Mouse (Mus musculus): ENCODE measurements around the gene Klf8. TPM values are rescaled to one million over a fixed set of nuclear protein-coding genes. Genes with fewer than 3 reads are reported as not detected.
A peak's percentile ranks its signal among the peaks of the same experiment; 100 is the strongest.
"Not testable (repeated sequence)": the region's sequence is repeated elsewhere in the genome, so short reads cannot be mapped to it uniquely, and the experiment has no call there.

Gene Klf8
- total RNA-seq (2021): 1 to 10 TPM in 1 of 2 experiments, under 1 TPM in 1; 0.76 to 1.3 TPM
- long read RNA-seq, experiment 1, full-length matches to known transcripts: 1 of 2 reads
- long read RNA-seq, experiment 1, partial matches to known transcripts: 1 of 2 reads
- long read RNA-seq, experiment 1, other reads (novel, unspliced or antisense): 0 of 2 reads
- long read RNA-seq, experiment 2: 0 reads

DNA sequence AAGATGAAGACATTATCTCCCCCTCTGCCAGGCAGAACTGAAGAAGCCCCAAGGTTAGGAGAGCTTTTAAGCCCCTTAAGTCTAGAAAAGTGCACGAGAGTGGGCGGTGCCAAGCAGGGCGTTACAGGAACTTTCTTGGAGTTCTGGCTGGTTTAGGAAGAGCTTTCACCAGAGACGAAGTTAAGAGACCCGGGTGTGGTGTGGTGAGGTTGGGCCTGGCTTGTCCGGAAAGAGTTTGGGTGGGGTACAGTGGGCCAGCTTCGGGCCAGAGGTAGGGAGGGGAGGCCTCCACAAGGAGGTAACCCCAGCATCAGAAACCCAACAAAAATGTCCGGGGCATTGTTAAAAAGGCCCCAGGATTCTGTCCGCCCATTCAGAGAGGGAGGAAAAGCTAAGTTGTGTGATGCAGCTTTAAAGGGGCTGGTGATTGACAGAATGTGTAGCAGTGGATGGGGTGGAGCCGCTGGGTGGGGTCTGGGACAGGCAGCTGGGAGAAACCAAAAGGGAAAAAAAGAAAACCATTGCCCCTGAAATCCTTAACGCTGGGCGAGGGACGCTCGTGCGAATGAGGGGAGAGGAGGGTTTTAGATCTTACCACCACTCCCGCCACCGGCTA is at the start of gene Klf8:
TSS of gene Klf8 (plus strand) at position 163 of the 616 bp plus-strand sequence.
- no peak for DNase-seq (ENCODE audit: low spot score in 2 of 2)

DNA sequence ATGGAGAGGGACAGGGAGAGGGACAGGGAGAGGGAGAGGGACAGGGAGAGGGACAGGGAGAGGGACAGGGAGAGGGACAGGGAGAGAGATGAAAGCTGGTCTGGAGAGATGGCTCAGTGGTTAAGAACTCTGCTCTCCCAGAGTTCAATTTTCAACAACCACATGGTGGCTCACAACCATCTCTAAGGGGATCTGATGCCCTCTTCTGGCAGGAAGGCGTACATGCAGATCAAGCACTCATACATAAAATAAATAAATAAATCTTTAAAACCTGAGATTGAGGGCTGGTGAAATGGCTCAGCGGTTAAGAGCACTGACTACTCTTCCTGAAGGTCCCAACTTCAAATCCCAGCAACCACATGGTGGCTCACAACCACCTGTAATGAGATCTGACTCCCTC is 38.1 kb upstream of the Klf8 start:
- not testable (repeated sequence) for DNase-seq (ENCODE audit: low spot score in 2 of 2)

DNA sequence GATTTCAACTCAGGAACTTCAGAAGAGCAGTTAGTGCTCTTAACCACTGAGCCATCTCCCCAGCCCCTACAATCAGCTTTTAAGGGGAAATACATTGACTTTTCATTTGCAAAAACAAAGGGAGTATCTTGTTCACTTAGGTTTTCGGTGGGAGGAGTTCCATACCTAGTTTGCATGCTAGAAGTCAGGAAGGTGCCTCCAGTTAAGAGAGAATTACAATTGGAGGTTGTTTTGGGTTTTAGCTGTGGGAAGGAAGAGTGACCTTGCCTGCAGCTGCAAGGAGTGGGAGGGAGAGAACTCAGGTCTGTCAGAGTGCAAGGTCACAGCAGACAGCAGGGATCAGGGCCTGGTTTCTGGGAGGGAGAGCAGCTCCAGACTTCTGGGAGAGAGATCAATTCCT is 26.2 kb upstream of the Klf8 start:
- no peak for DNase-seq (ENCODE audit: low spot score in 2 of 2)

DNA sequence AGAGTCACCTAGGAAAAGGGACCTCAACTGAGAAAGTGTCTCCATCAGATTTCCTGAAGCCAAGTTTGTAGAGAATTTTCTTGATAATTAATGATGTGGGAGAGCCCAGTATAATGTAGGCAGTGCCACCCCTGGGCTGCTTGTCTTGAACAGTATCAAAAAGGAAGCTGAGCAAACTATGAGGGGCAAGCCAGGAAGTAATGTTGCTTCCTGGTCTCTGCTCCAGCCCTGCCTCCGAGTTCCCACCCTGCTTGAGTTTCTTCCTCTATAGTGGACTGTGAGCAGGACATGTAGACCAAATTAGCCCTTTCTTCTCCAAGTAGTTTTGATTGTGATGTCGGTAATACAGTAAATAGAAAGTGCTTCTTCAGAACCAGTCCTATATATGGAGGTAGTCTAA is 6.0 kb upstream of the Klf8 start:
- DNase-seq (ENCODE audit: low spot score in 2 of 2): no peak

DNA sequence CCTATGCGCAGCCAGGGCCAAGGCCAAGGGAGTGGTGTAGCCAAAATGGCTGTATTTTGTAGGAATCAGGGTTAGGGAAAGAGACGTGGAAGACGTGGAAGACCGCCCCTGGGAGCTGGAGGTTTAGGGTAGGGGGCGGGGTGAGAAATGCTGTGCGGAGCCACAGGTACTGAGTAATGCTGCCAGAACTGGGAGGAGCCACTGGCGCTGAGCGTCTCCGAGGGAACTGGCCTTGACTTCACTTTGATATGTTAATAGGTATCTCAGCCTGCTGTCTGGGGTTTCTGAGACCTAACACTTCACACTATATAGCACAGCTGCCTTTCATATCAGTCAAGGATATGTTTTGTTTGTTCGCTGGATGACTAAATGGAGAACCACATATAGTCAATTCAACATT is 4.0 kb upstream of the Klf8 start:
- DNase-seq (ENCODE audit: low spot score in 2 of 2): no peak

DNA sequence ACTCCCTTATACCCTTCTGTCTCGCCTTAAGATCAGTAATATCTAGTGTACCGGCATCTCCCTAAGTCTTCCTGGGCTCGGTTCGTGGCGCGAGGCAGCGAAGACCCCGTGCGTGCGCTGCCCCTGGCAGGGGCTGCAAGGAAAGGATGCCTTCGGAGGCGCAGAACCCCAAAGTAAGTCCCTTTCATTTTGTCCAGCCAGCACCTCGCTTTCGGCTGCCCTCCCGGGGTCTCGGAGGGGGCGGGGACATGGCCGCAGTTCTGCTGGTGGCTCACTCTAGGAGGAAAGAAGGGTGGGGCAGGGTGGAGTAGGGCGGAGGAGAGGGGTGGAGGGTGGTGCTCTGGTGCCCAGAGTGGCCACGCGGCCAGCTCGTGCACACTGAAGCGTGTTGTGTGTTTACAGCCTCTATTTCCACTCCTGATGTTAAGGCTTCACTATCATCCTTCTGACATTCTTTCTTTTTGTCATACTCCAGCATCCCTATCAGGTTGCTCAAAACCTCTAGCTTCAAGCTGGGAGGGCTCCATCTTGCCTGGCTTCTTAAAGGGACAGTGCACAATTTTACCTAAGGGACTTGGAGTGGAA is 746 bp downstream of the Klf8 start:
- peak in 1 of 2 experiments; percentile 7 for DNase-seq (ENCODE audit: low spot score in 2 of 2)

DNA sequence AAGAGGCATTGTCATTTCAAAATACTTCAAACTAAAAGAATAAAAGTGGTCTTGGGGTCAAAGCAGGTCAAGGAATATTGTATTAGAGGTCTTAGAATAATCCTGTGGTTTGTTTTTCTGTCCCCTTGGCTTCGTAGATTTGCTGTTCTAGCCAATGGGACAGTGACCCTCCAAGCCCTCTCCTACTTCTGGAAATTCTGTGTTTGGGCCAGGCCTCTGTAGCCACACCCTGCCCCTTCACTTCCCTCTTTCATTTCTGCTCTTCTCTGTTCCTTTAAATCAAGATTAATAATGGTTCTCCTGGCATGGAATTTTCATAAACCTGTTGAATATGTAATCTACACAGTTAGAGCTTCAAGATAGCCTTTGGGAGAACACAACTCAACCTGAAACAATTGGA is 17.0 kb downstream of the Klf8 start:
- no peak for DNase-seq (ENCODE audit: low spot score in 2 of 2)

DNA sequence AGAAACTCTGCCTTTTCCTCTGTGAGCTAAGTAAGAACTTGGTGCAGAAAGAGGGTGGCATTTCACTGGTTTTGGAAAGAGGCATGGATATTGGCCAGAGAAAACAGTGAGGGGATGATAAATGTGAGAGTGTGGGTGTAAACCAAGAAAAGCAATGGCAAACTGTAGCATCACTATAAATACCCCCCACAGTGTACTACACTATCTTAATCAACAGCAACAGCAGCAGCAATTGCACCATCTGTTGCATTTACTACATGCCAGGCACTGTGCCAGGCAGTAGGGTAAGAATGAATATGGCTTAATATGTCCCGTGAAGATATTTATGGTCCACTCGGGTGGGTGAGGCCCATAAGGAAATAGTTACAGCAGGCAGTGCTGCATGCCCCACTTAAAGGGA is 18.2 kb downstream of the Klf8 start:
- DNase-seq (ENCODE audit: low spot score in 2 of 2): no peak

DNA sequence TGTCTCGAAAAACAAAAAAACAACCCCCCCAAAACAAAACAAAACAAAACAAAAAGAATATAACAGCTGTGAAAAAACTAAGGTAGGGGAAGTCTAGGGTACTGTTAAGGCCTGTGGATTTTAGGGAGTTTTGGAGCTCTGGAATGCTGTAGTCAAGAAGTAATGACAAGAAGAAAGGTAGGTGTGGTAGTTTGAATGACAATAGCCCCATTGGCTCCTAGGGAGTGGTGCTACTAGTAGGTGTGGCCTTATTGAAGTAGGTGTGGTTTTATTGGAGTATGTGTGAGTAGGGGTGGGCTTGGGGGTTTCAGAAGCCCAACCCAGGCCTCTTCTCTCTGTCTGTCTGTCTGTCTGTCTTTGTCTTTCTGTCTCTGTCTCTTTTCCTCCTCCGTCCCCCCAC is 44.9 kb downstream of the Klf8 start:
- DNase-seq (ENCODE audit: low spot score in 2 of 2): no peak

DNA sequence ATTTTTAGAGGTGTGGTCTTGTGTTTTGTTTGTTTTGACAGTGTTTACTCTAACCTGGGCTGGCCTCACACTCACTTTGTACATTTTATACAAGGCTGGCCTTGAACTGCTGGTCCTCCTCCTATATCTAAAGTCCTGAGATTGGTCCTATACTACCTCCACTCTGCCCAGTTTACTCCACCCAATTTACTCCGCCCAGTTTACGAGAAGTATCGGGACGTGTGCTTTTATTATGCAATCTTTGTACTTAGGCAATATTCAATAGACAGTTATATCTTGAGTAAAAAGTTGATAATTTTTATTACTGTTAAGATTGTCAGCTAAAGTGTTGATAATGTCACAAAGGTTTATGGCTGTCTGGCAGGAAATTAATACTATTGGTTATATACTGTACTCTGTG is 74.1 kb downstream of the Klf8 start:
- no peak for DNase-seq (ENCODE audit: low spot score in 2 of 2)

DNA sequence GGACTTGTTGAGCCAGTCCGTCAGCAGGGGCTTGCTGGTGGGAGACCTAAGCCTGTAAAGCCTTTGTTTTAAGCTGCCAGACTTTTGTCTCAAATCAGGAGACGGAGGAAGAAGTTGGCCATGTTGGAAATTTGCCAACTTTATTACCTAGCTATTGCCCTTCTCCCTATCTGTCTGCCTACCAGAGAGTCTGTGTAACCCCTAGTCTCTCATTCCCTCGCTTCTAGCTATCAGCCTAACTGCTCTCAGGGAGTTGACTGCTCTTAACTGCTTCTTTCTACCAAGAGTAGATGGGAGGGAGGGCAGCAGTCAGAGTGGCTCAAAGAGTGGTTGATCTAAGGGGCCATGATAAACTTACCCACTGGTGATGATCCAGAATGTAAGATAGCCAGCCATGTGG is 85.8 kb downstream of the Klf8 start:
- DNase-seq (ENCODE audit: low spot score in 2 of 2): no peak

DNA sequence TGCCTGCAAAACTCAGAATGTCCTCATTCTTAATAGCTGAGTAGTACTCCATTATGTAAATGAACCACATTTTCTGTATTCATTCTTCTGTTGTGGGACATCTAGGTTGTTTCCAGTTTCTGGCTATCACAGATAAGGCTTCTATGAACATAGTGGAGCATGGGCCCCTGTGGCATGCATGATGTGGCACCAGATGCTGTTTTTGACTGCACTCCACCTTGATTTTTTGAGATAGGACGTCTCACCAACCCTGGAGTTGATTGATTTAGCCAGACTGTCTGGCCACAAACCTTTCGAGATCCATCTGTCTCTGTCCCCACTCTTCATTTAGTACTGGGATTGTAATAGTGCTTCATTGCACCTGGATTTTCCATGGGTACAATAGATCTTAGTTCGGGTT is 96.9 kb downstream of the Klf8 start:
- not testable (repeated sequence) for DNase-seq (ENCODE audit: low spot score in 2 of 2)

DNA sequence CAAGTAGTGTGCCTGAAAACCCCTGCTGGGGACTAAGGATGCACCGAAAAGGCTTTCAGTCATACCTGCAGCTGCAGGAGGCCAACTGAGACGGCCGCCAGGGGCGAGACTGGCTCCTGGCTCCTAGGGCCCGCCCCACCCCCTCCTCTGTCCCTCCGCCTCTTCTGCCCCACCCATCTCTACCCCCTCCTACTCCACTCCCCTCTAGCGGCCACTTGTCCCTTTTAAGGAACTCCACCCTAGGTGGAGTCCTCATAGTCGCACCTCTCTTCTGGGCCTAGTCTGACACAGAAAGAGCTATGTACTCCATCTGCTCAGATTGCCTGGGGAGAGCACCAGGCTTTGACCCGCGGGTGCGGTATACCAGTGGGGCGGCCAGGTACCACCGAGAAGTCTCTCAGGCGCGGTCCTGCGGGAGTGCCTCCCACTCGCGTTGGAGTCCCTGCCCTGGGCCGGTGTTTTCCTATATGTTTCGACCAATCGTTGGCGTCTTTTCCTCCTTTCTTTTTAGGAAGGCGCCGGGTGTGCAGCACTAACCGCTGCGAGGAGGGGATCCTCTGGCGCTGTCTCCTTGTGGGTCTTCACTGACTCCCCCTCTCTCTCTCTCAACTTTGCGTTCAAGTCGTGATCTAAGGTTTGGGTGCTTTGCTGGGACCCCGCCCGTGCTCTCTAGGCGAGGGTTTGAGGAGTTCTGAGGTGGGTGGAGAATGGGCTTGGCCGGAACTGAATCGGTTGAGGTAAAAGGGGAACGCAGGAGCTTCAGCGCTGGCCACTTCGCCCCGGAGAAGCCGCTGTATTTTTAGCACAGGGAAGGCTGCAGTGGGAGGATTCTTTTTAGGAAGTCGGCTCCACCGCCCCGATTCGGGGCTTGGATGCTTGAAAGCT is 122.3 kb downstream of the Klf8 start:
- peak in 1 of 2 experiments; percentile 7 for DNase-seq (ENCODE audit: low spot score in 2 of 2)

DNA sequence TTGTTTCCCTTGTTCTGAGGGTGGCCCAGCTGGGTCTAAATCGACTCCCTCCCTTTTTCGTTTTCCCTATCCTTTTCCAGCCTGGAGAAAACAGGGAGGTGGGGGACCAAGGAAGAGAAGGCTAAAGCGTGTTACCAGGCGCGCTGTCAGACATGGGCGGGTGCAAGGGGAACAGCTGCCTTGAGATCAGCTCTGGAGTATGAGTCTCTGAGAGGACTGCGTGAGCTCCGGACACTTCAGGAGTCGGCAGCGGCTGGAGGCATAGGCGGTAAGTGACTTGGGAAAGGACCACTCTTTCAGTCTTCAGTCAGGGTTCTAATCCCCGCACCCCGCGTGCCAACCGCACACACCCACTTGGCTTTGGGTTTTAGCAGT is 122.9 kb downstream of the Klf8 start:
- DNase-seq (ENCODE audit: low spot score in 2 of 2): peak in 1 of 2 experiments; percentile 10

DNA sequence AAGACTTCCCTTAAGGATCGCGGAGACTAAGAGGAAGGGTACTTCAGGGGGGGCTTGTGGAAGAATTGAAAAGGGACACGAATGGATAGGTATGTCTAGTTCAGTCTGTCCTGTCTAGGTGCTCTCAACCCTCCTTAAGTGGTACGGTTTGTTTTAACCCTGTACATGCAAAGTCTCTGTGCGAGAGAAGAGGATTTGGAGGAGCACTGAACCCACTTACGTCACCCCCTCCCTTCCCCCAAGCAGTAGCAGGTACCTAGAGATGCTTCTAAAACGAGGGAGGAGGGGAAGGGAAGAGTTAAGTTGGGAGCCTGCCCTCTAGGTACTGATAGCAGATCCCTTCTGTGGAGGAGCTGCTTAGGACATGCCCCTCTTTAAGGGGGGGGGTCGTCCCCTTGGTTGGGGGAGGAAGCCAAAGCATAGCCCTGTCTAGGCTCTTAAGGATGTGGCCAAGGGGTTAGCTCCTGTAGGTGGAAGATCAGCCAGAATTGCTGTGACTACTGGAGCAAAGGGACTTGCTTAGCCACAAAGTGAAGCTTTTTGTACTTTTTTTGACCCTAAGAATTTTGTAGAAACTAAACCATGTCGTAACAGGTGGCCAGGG is 123.5 kb downstream of the Klf8 start:
- no peak for DNase-seq (ENCODE audit: low spot score in 2 of 2)

DNA sequence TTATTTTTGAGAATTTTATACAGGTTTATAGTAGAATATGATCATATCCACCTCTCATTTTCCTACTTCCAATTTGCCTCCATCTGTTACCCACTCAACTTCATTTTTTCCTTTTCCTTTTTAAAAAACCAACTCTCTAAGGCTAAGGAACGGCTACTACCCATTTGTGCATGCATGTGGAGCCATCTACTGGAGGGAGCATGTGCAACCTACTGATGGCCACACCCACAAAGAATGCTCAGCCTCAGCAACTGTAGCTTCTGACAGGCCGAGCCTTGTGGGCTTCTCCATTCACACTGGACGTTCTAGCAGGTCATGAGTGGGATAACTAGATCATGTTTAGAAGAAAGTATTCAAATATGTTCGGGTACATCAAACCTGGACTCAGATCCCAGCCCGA is 129.5 kb downstream of the Klf8 start:
- peak in 1 of 2 experiments; percentile 15 for DNase-seq (ENCODE audit: low spot score in 2 of 2)

DNA sequence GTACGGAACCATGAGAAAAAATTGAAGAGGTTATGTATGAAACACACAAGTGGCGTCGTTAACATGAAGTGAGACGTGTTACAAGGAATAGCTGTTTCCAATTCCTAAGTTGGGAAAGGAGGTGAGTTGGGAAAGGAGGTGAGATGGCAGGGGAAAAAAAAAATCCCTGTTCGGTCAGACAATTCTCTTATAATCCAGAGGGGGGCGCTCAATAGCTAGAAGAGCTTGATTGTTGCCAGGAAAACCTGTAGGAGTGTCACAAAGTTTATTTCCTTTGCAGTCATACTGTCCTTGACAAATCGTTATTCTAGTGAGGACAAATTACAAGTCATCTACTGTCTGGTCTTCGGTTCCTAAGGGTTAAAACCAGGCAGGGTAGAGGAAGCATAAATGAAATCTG is 132.5 kb downstream of the Klf8 start:
- DNase-seq (ENCODE audit: low spot score in 2 of 2): no peak

DNA sequence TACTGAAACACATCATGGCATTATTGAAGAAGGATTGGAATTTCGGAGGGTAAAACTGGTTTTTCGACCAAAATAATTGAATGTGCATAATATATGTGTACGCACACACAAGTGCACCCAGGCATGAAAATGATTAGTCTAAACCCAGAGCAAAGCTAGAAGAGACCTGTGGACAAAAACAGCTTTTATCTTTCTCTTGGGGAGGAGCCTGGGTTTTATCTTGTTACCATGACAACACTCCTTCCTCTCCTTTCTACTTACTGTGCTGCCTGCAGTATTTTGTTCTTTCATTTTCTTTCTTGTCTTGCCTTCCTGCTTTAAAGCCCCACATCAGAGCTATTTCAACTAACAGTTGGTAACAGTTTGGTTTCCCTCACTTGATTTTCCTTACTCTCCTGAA is 137.8 kb downstream of the Klf8 start:
- DNase-seq (ENCODE audit: low spot score in 2 of 2): no peak

DNA sequence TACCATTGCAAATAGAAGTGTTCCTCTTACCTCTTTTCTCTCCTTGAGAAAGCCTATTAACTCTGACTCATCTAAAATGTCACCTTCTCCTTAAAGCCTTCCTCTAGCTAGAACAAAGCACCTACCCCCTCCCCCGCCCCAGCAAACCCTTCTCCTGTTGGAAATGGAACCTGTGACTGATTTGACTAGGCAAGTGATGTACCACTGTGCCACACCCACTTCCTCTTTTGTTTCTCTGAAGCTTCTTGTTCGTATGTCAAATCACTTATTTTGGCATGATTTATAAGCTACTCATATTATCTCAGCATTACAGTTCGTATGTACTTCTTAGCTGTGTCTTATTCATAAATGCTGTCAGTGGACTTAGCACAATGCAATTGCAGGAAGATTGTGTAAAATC is 144.5 kb downstream of the Klf8 start:
- no peak for DNase-seq (ENCODE audit: low spot score in 2 of 2)

DNA sequence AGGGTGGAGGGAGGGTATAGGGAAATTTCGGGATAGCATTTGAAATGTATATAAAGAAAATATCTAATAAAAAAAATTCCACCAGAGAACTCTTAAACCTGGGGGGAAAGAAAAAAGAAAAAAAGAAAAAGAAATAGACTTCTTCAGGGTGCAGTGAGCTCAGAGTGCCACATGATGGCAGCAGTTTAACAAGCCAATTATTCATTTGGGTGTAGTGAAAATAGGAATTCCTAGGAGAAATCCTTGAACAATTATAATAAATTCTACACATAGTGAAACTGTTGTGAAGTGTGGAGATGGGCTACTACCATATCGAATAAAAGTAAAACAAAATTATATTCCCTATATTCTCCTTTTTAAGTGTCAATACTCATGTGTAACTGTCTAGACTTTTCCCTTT is 152.0 kb downstream of the Klf8 start:
- no peak for DNase-seq (ENCODE audit: low spot score in 2 of 2)

DNA sequence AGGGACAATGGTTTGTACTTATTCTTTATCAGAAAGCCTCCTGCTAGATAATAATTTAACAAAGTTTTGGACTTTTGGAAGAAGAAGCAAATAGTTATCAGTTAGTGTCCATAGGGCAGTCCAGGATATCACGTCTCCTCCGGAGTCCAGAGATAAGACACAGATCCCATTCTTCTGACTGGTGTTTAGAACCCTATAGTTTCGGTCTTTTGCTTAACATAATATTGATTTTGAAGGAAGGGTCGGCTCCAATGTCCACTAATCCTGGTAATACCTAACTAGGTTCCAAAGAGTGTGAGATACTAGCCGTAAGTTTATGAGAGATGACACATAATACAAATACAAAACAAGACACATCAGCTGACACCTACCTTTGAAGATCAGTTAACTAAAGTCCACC is 179.8 kb downstream of the Klf8 start:
- no peak for DNase-seq (ENCODE audit: low spot score in 2 of 2)

Data from gastrocnemius, postnatal 4 days (tissue).